Mouse (Mus musculus) urinary bladder, postnatal 4 days (tissue): Measurements from ENCODE around the gene Myo6.

ENCODE experiments used
- DNase-seq, 2 experiments: peaks; one replicate each; pipeline ENCODE4 v3.0.0; 2021 to 2022; ENCODE audit warnings: low spot score in 2 of 2

The Myo6 gene

GRCm38 (mm10) chr9:80164611-80165474, at the start of gene Myo6:
Gene Myo6 (plus strand): TSS chr9:80165031.
- DNase-seq = peak; percentile 94 to 95

- DNase-seq = no peak
These were observed 18.7 kb upstream of the Myo6 start for GRCm38 (mm10) chr9:80145992-80146587.

GRCm38 (mm10) chr9:80149594-80149993, 15.2 kb upstream of the Myo6 start:
- DNase-seq = no peak

GRCm38 (mm10) chr9:80155277-80155676, 9.6 kb upstream of the Myo6 start:
- no peak for DNase-seq

GRCm38 (mm10) chr9:80156780-80157179, 8.1 kb upstream of the Myo6 start:
- DNase-seq = no peak

- no peak for DNase-seq
These were observed 6.9 kb upstream of the Myo6 start for GRCm38 (mm10) chr9:80157840-80158465.

GRCm38 (mm10) chr9:80158937-80159336, 5.9 kb upstream of the Myo6 start:
- no peak for DNase-seq

- no peak for DNase-seq
These were observed 3.4 kb upstream of the Myo6 start for GRCm38 (mm10) chr9:80161451-80161850.

GRCm38 (mm10) chr9:80163126-80163723, 1.6 kb upstream of the Myo6 start:
- no peak for DNase-seq

GRCm38 (mm10) chr9:80164191-80164590, 640 bp upstream of the Myo6 start:
- no peak for DNase-seq

GRCm38 (mm10) chr9:80165690-80166089, 859 bp downstream of the Myo6 start:
- no peak for DNase-seq

GRCm38 (mm10) chr9:80166425-80166824, 1.6 kb downstream of the Myo6 start:
- no peak for DNase-seq

GRCm38 (mm10) chr9:80167089-80167488, 2.3 kb downstream of the Myo6 start:
- DNase-seq = no peak

- no peak for DNase-seq
These were observed 4.7 kb downstream of the Myo6 start for GRCm38 (mm10) chr9:80169551-80169950.

GRCm38 (mm10) chr9:80171241-80171640, 6.4 kb downstream of the Myo6 start:
- no peak for DNase-seq

GRCm38 (mm10) chr9:80172396-80173222, 7.8 kb downstream of the Myo6 start:
- DNase-seq = no peak

- DNase-seq = peak in 1 of 2 experiments; percentile 28
These were observed 8.8 kb downstream of the Myo6 start for GRCm38 (mm10) chr9:80173629-80174028.

- no peak for DNase-seq
These were observed 12.1 kb downstream of the Myo6 start for GRCm38 (mm10) chr9:80176696-80177478.

GRCm38 (mm10) chr9:80178670-80179069, 13.8 kb downstream of the Myo6 start:
- DNase-seq = no peak

GRCm38 (mm10) chr9:80179688-80180087, 14.9 kb downstream of the Myo6 start:
- DNase-seq = no peak

GRCm38 (mm10) chr9:80180771-80181170, 15.9 kb downstream of the Myo6 start:
- DNase-seq = no peak
